Comparison of ENCODE assay signal across 8 mouse cellular contexts in genomic region chr5:24261098-24261497, GRCm38 (mm10).
DNase-seq lines count a peak whose midpoint lies in the region; ATAC-seq lines count a peak whose summit lies in the region.

No protein-coding gene starts in this region.

- no peaks in the 10 kb centered on the region for H3K36me3 ChIP-seq in hindbrain, embryonic 10.5 days
- no peaks in the 10 kb centered on the region for H3K36me3 ChIP-seq in hindbrain, embryonic 12.5 days
- no peaks in the 10 kb centered on the region for H3K36me3 ChIP-seq in midbrain, embryonic 14.5 days (ENCODE audit: control insufficient read depth, insufficient read depth, low read length)

- H3K9me3 ChIP-seq in hindbrain, embryonic 10.5 days: peaks cover 9% of the 10 kb centered on the region; the same call in 1 of the 2 replicates
- H3K9me3 ChIP-seq in hindbrain, embryonic 12.5 days (replicated peaks): no peaks in the 10 kb centered on the region; the same call in 1 of the 2 replicates
- H3K9me3 ChIP-seq in midbrain, embryonic 14.5 days (ENCODE audit: control insufficient read depth, low read length): 0 out of 2 replicates have a peak, but pooled peaks cover 3% of the 10 kb centered on the region

- H3K27ac ChIP-seq in hindbrain, embryonic 10.5 days: no peak overlapping the region
- no peak overlapping the region for H3K27ac ChIP-seq in hindbrain, embryonic 12.5 days
- no peak overlapping the region for H3K27ac ChIP-seq in midbrain, embryonic 14.5 days (replicated peaks; ENCODE audit: low read depth, low read length)

- 15% methylated on average over 7 of the region's 7 CpGs for WGBS in hindbrain, embryonic 10.5 days
- 21% methylated on average over 7 of the region's 7 CpGs for WGBS in hindbrain, embryonic 12.5 days
- 13% methylated on average over 7 of the region's 7 CpGs for WGBS in midbrain, embryonic 14.5 days

- peaks cover 7% of the 10 kb centered on the region for H3K27me3 ChIP-seq in hindbrain, embryonic 10.5 days (ENCODE audit: insufficient read depth, poor library complexity, severe bottlenecking)
- H3K27me3 ChIP-seq in hindbrain, embryonic 12.5 days: 0 out of 2 replicates have a peak, but pooled peaks cover 10% of the 10 kb centered on the region
- no peaks in the 10 kb centered on the region for H3K27me3 ChIP-seq in midbrain, embryonic 14.5 days (ENCODE audit: control insufficient read depth, insufficient read depth, low read length)

- H3K4me2 ChIP-seq in hindbrain, embryonic 12.5 days (replicated peaks): no peak overlapping the region
- H3K4me2 ChIP-seq in midbrain, embryonic 14.5 days (ENCODE audit: low read length): no peak overlapping the region

- H3K4me3 ChIP-seq in hindbrain, embryonic 10.5 days: no peak overlapping the region
- H3K4me3 ChIP-seq in hindbrain, embryonic 12.5 days: no peak overlapping the region
- no peak overlapping the region for H3K4me3 ChIP-seq in midbrain, embryonic 14.5 days (replicated peaks; ENCODE audit: low read depth, low read length)

- no peak for ATAC-seq in hindbrain, embryonic 12.5 days (ENCODE audit: low FRiP score)
- no peak for ATAC-seq in midbrain, embryonic 14.5 days (ENCODE audit: low FRiP score, low TSS enrichment)

- H3K4me1 ChIP-seq in hindbrain, embryonic 10.5 days (replicated peaks): peaks cover 18% of the 10 kb centered on the region
- 0 out of 2 replicates have a peak, but pooled peaks cover 5% of the 10 kb centered on the region for H3K4me1 ChIP-seq in hindbrain, embryonic 12.5 days
- no peaks in the 10 kb centered on the region for H3K4me1 ChIP-seq in midbrain, embryonic 14.5 days (ENCODE audit: control insufficient read depth, insufficient read depth, low read length)

- peak; percentile 77 for DNase-seq in hindbrain, embryonic 10.5 days (ENCODE audit: low spot score)
- DNase-seq in cerebellum, adult 9-11 months: peak; percentile 40
- DNase-seq in frontal cortex, adult 2 months (ENCODE audit: extremely low spot score in 1 of 2, low spot score in 1 of 2): peak; percentile 22 to 87
- DNase-seq in hindlimb bud, embryonic 11.5 days (ENCODE audit: extremely low spot score, low read depth, low spot score): peak; percentile 52
- peak; percentile 23 to 56 for DNase-seq in left cerebral cortex, adult 8-10 months (ENCODE audit: low spot score in 2 of 2)
- peak; percentile 88 for DNase-seq in midbrain, embryonic 14.5 days
- peak; percentile 45 for DNase-seq in skeletal muscle tissue, adult 2 months (ENCODE audit: low read depth, low spot score)

- H3K9ac ChIP-seq in hindbrain, embryonic 12.5 days: no peak overlapping the region
- H3K9ac ChIP-seq in midbrain, embryonic 14.5 days (replicated peaks; ENCODE audit: low read length): no peak overlapping the region
